8 mouse cellular contexts compared by ENCODE assay signal in genomic region chr1:133046441-133046931, GRCm38 (mm10). TPM values are rescaled to one million over a fixed set of nuclear protein-coding genes. Genes with fewer than 3 reads are reported as not detected.
A peak's percentile ranks its signal among the peaks of the same experiment; 100 is the strongest.
DNase-seq lines count a peak whose midpoint lies in the region; ATAC-seq and TF ChIP-seq lines count a peak whose summit lies in the region.

No protein-coding gene starts in this region.

- no peak for ATAC-seq in erythroblast, adult 5-6 weeks (replicated peaks; ENCODE audit: low FRiP score, poor library complexity, severe bottlenecking)
- peak; percentile 48 for ATAC-seq in Patski
- ATAC-seq in embryonic facial prominence, embryonic 13.5 days (ENCODE audit: insufficient number of reproducible peaks, insufficient read depth, low FRiP score, low TSS enrichment, low read depth) = peak; percentile 52; the same call in 1 of the 2 replicates

- no peaks in the 10 kb centered on the region for H3K36me3 ChIP-seq in erythroblast, embryonic 14.5 days (ENCODE audit: control insufficient read depth)
- H3K36me3 ChIP-seq in embryonic facial prominence, embryonic 13.5 days = no peaks in the 10 kb centered on the region
- no peaks in the 10 kb centered on the region for H3K36me3 ChIP-seq in liver, adult 2 months (ENCODE audit: control insufficient read depth, insufficient read depth, low read length)
- no peaks in the 10 kb centered on the region for H3K36me3 ChIP-seq in myocyte (ENCODE audit: control insufficient read depth, insufficient read depth)

- TF ChIP-seq CTCF in Patski (IDR thresholded peaks at IDR 0.05) = no peak
- no peak for TF ChIP-seq CTCF in liver, adult 2 months (IDR thresholded peaks at IDR 0.05; ENCODE audit: low read depth, low read length)

- no peak for TF ChIP-seq POLR2A in liver, adult 2 months (IDR thresholded peaks at IDR 0.05; ENCODE audit: extremely low read depth, insufficient read depth, low read length)
- no peak for TF ChIP-seq POLR2A in myocyte (IDR thresholded peaks at IDR 0.05; ENCODE audit: insufficient read length, low read depth)

- CTCF ChIA-PET in Patski (lab: Charles Lee) = interaction anchor here (3.6 kb wide), 1 partner anchor 41 kb away, joined by 10 read pairs; no protein-coding TSS in a partner anchor

- H3K27ac ChIP-seq in embryonic facial prominence, embryonic 13.5 days = peak overlapping the region; percentile 86
- H3K27ac ChIP-seq in liver, adult 2 months (replicated peaks; ENCODE audit: insufficient read depth, low read depth, low read length) = peak overlapping the region; percentile 22

- peak overlapping the region; percentile 69 for H3K4me2 ChIP-seq in embryonic facial prominence, embryonic 13.5 days
- H3K4me2 ChIP-seq in myocyte (ENCODE audit: low read depth) = peak overlapping the region; percentile 90

- WGBS in embryonic facial prominence, embryonic 13.5 days = under 1% methylated on average over 33 of the region's 40 CpGs
- 1% methylated on average over 40 of the region's 40 CpGs for WGBS in liver, adult 2 months

- POLR2A ChIA-PET in Patski (lab: Charles Lee) = interaction anchor here (1.1 to 1.5 kb wide), 2 partner anchors 37 to 87 kb away, joined by 3 to 6 read pairs; no protein-coding TSS in a partner anchor

- in situ Hi-C loops in Patski (cut with MboI; ENCODE audit: low pct_unique_long_range_greater_than_20kb) = loop anchor here (10.0 to 25.0 kb wide), 2 partner anchors 308 to 566 kb away; partner anchors contain the start of genes Ren1 and Snrpe

- H3K9me3 ChIP-seq in erythroblast, embryonic 14.5 days (ENCODE audit: control insufficient read depth, low read length) = no peaks in the 10 kb centered on the region
- no peaks in the 10 kb centered on the region for H3K9me3 ChIP-seq in embryonic facial prominence, embryonic 13.5 days

- intact Hi-C loops in heart, postnatal 36 days (cut with DNase I) = loop anchor here (1.0 to 2.0 kb wide), 2 partner anchors 22 to 27 kb away; no protein-coding TSS in a partner anchor

- peak overlapping the region; percentile 93 for H3K9ac ChIP-seq in embryonic facial prominence, embryonic 13.5 days
- peak overlapping the region; percentile 74 for H3K9ac ChIP-seq in liver, adult 2 months (ENCODE audit: low read depth, low read length)

- DNase-seq in Patski (ENCODE audit: low read depth, low spot score) = no peak
- peak; percentile 48 to 56 for DNase-seq in heart, postnatal 36 days
- DNase-seq in liver, adult 2 months (ENCODE audit: extremely low read depth, low read depth, low spot score) = peak; percentile 24
- peak; percentile 73 for DNase-seq in thymus, postnatal 14 days

- H3K4me1 ChIP-seq in erythroblast, embryonic 14.5 days (ENCODE audit: control insufficient read depth) = peaks cover 17% of the 10 kb centered on the region
- peaks cover 39% of the 10 kb centered on the region for H3K4me1 ChIP-seq in embryonic facial prominence, embryonic 13.5 days
- peaks cover 6% of the 10 kb centered on the region for H3K4me1 ChIP-seq in liver, adult 2 months (ENCODE audit: control insufficient read depth, insufficient read depth, low read length)

- no peaks in the 10 kb centered on the region for H3K79me2 ChIP-seq in liver, adult 2 months (ENCODE audit: control insufficient read depth, insufficient read depth, low read length)
- H3K79me2 ChIP-seq in myocyte (ENCODE audit: control insufficient read depth, insufficient read depth) = no peaks in the 10 kb centered on the region

- H3K27me3 ChIP-seq in erythroblast, embryonic 14.5 days (ENCODE audit: control insufficient read depth) = peaks cover 58% of the 10 kb centered on the region
- H3K27me3 ChIP-seq in Patski (no peaks in the 10 kb centered on the region), myocyte (ENCODE audit: control insufficient read depth, insufficient read depth, insufficient read length) (no peaks in the 10 kb centered on the region)
- no peaks in the 10 kb centered on the region for H3K27me3 ChIP-seq in embryonic facial prominence, embryonic 13.5 days
- H3K27me3 ChIP-seq in liver, adult 2 months (ENCODE audit: control insufficient read depth, insufficient read depth, low read length) = no peaks in the 10 kb centered on the region

- peak overlapping the region; percentile 63 for H3K4me3 ChIP-seq in erythroblast, embryonic 14.5 days (replicated peaks)
- peak overlapping the region; percentile 86 for H3K4me3 ChIP-seq in embryonic facial prominence, embryonic 13.5 days
- H3K4me3 ChIP-seq in liver, adult 2 months (ENCODE audit: insufficient read depth, low read depth, low read length) = peak overlapping the region; percentile 71
- peak overlapping the region; percentile 19 for H3K4me3 ChIP-seq in myocyte

- peak overlapping the region; percentile 16 for H3ac ChIP-seq in myocyte (ENCODE audit: control insufficient read depth, insufficient read length)

TF ChIP-seq in myocyte, 11 proteins besides CTCF, POLR2A, EP300 and RAD21:
- TF ChIP-seq CEBPB (IDR thresholded peaks at IDR 0.05; ENCODE audit: insufficient read depth, poor library complexity, severe bottlenecking) (no peak), SRF (IDR thresholded peaks at IDR 0.05; ENCODE audit: control insufficient read depth, insufficient read length, low read depth) (peak; percentile 38)
TF ChIP-seq in myocyte: peak in this region for 1.

RNA-seq across cellular contexts. Expression of gene Pik3c2b, which starts 1.0 kb away (rescaled TPM):
- 0.01 and 0.03 TPM in 2 replicates for polyA plus RNA-seq in erythroblast, embryonic 14.5 days (2012)
- total RNA-seq in erythroblast, adult 5-6 weeks (2015; ENCODE audit: low replicate concordance) = 0.38 and 0.84 TPM in 2 replicates
- total RNA-seq in erythroblast, adult 5-6 weeks (2017; ENCODE audit: low replicate concordance) = 0.17 and 0.56 TPM in 2 replicates
- 2.3 TPM for polyA plus RNA-seq in Patski (2021)
- 7.4 and 7.9 TPM in 2 replicates for polyA plus RNA-seq in embryonic facial prominence, embryonic 13.5 days (2015; fragmentation: Nextera tagmentation; extraction: Ambion mirVana)
- 10 to 100 TPM; 17.9 to 20.4 TPM for total RNA-seq in heart, postnatal 36 days (2021)
- total RNA-seq in liver, adult 2 months (2014; rRNA removed) = 2.5 TPM in 2 replicates
- 1.6 and 3.3 TPM in 2 replicates for polyA plus RNA-seq in liver, adult 2 months (2012; rRNA removed)
- 1.8 TPM for polyA plus RNA-seq in myocyte (2012; fragmentation: generic; extraction: Trizol)

RNA-seq across cellular contexts. Expression of gene Mdm4, which starts 16.1 kb away (rescaled TPM):
- 0.74 and 1.1 TPM in 2 replicates for polyA plus RNA-seq in erythroblast, embryonic 14.5 days (2012)
- total RNA-seq in erythroblast, adult 5-6 weeks (2015; ENCODE audit: low replicate concordance) = 38.2 and 53.6 TPM in 2 replicates
- total RNA-seq in erythroblast, adult 5-6 weeks (2017; ENCODE audit: low replicate concordance) = 69.9 and 74.2 TPM in 2 replicates
- polyA plus RNA-seq in Patski (2021) = 59.2 TPM
- polyA plus RNA-seq in embryonic facial prominence, embryonic 13.5 days (2015; fragmentation: Nextera tagmentation; extraction: Ambion mirVana) = 41.9 and 46.5 TPM in 2 replicates
- total RNA-seq in heart, postnatal 36 days (2021) = 10 to 100 TPM; 25.3 to 29.9 TPM
- 40.9 and 41.8 TPM in 2 replicates for total RNA-seq in liver, adult 2 months (2014; rRNA removed)
- polyA plus RNA-seq in liver, adult 2 months (2012; rRNA removed) = 8.9 and 14.3 TPM in 2 replicates
- polyA plus RNA-seq in myocyte (2012; fragmentation: generic; extraction: Trizol) = 11.5 TPM

Comparison
In these comparisons a context has a peak if more than half of its experiments do, and no peak if none do; other contexts are left out.
1. H3K4me3 ChIP-seq: peak in every context shown above with its lines; median percentile 86 in embryonic facial prominence, embryonic 13.5 days; 71 in liver, adult 2 months; 63 in erythroblast, embryonic 14.5 days; 19 in myocyte.